Mouse (Mus musculus) frontal cortex, adult 2 months (tissue): ENCODE results near the gene Gm11938. TPM values are rescaled to one million over a fixed set of nuclear protein-coding genes. Genes with fewer than 3 reads are reported as not detected.
"Not testable (repeated sequence)": the region's sequence is repeated elsewhere in the genome, so short reads cannot be mapped to it uniquely, and the experiment has no call there.

Experiments
- DNase-seq, 2 experiments: peaks; one replicate each; pipeline ENCODE4 v3.0.0; 2022; ENCODE audit warnings: low spot score in 1 of 2; ENCODE audit errors: extremely low spot score in 1 of 2
- polyA plus RNA-seq: library from polyadenylated mRNA; depleted of rRNA; stranded (reverse); fragments of >200 nt; gene quantifications from 2 replicates; pipeline ENCODE4 v1.2.3, GENCODE M21; 2012; rRNA removed

The Gm11938 gene
- not detected in 2 replicates for polyA plus RNA-seq

DNA sequence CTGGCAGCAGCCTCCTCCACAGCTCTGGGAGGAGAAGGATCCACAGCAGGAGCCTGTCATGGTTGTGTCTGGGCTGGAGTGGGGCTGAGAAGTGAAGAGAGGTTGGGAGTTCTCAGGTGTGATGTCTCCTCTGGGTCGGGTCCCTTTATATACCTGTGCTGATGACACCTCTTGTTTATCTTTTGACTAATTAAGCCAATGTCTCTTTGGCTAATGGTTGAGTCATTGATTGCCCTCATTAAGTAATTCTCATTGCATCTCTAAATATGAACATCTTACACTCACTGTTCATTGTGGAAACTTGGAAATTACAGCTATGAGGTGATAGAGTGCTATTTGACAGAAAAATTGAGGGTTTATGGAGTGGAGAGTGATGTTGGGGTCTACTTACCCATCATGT lies at the start of gene Gm11938:
Gene Gm11938, minus strand, starts transcription at position 101 of the 400 bp plus-strand sequence.
- not testable (repeated sequence) for DNase-seq

DNA sequence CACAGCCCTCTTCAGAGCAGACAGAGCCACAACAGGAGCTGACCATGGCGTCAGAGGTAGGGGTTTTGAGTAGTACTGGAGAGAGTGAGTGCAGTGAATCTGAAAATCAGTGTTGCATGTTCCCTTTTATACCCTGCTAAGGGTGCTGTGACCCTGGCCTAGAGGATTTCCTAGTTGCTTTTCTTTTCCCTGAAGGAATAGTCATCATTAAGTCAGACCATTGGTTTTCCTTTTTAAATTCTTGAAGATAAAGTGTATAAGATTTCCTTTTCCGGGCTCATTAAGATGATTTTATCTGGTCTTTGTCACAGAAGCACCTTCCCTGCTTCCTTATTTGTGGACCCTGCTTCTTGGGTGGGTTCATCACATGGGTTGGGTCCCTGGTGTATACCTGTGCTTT lies 47.0 kb upstream of the Gm11938 start, which contains the start of gene Gm11555:
Gene Gm11555, minus strand, starts transcription at position 101 of the 400 bp plus-strand sequence.
- no peak for DNase-seq

DNA sequence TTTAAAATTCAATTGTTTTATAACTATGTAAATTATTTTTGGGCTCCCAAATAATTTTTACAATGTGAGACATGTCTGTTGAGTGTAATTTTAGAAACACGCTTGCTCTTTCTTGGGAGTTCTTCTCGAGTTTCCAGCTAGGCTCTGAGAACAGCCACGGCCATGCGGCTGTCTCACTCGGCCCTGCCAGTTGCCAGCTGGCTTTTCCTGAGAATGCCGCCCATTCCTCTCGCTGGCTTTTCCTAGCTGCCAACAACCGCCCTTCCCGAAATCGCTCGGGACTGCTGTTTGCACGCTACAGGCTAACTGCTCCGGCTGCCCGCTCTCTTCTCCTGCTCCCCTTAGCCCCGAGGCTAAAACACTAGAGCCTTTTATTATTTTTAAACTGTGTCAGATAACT lies 43.3 kb upstream of the Gm11938 start:
- DNase-seq: peak in 1 of 2 experiments; percentile 42

DNA sequence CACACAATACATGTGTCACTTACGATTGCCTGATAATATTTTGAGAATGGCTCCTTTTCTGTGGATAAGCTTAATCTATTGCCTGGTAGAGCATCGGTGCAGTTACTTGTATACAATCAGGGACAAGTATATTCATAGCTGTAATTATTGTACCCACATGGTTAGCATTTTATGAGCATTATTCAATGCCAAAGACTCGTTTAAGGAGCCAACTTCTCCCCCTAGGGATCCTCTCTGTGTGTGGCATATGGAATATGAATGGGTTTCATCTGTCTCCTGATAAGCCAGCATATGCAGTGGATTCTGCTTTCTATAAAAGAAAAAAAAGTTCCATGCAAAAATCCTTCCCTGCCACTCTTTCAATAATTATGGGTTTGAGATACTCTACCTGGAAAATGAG lies 41.2 kb upstream of the Gm11938 start:
- DNase-seq: no peak

DNA sequence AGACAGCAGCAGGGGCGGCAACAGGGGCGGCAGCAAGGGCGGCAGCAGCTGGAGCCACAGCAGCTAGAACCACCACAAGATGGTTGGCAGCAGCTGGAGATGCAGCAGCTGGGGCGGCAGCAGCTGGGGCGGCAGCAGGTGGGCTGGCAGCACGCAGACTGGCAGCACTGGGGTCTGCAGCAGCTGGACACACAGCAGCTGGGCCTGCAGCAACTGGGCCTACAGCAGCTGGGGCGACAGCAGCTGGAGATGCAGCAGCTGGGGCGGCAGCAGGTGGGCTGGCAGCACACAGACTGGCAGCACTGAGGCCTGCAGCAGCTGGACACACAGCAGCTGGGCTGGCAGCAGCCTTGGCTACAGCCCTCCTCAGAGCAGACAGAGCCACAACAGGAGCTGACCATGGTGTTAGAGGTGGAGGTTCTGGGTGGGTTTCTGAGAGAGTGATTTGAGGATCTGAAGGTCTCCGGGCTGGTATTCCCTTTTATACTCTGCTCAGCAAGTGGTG lies 40.6 kb upstream of the Gm11938 start, which contains the start of gene Krtap4-7:
Gene Krtap4-7, minus strand, starts transcription at position 455 of the 505 bp plus-strand sequence.
- DNase-seq: not testable (repeated sequence)

DNA sequence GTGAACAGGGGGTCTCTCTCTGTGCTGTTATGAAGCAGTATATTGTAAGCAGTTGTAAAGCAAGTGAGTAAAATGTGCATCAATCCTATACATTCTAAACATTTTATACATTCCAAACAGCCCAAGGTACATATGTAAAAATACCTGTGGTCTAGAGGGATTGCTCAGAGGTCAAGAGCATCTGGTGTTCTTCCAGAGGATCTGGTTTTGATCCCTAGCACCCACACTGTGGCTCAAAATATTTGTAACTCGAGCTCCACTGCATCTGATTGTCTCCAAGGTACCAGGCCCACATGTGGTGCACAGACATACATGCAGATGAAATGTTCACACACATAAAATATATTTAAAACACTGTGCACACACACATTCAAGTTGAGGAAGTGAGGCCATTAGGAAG lies 37.8 kb upstream of the Gm11938 start:
- no peak for DNase-seq

DNA sequence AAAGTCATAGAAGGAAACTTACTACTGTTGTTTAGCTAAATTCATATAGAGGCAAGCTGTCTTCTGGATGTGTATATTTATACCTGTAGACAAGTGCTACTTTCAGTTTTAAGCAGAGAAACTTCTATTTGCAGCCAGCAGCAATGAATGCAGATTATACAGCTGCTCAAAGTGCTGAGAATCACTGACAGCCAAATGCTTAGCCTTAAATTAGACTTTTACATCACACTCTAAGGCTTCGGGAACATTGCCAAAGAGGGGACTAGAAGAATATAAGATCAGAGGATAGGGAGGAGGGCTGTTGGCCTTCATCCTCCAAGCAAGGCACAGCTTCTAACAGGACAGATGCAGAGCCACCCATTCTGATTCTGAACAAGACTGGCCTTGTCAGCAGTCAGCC lies 34.0 kb upstream of the Gm11938 start:
- DNase-seq: peak; percentile 3 to 42

DNA sequence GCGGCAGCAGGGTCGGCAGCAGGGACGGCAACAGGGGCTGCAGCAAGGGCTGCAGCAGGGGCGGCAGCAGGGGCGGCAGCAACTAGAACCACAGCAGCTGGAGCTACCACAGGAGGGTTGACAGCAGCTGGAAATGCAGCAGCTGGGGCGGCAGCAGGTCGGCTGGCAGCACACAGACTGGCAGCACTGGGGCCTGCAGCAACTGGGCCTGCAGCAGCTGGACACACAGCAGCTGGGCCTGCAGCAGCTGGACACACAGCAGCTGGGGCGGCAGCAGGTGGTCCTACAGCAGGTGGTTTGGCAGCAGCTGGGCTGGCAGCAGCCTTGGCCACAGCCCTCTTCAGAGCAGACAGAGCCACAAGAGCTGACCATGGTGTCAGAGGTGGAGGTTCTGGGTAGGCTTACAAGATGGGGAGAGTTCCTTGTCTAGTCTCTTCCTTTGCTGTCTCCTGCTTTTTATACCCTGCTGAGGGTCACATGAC lies 31.6 kb upstream of the Gm11938 start, which contains the start of gene Krtap4-2:
Gene Krtap4-2, minus strand, starts transcription at position 432 of the 482 bp plus-strand sequence.
- no peak for DNase-seq

DNA sequence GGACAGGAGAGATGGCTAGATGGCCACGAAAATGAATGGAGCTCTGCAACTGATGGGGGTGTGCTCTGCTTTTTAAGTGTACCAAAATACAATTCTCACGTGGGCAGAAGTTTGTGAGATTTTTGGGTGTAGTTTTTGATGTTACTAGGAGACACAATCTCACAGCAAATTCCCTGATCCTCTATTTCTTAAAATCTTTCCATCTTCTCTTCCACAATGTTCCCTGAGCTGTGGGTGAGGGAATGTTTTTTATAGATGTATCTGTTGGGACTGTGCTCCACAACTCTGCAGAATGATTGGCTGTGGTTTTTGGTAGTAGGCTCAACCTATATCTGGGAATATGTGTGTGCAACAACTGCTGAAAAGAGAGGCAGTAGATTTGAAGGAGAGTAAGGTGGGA lies 30.2 kb upstream of the Gm11938 start:
- peak; percentile 25 to 61 for DNase-seq

DNA sequence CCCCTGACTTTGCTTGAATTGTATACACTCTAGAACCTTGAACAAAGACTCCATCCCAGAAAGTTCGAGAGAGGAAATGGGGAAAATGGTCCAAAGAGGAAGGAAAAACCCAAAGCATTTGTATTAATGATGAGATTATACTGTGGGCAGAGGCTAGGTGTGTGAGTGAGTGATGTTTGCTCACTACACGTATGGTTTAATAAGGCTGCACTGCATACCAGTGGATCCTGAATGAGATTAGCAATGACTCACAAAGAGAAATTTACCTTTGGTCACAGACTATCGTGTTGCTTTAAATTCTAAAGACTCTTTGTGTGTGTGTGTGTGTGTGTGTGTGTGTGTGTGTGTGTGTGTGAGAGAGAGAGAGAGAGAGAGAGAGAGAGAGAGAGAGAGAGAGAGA lies 27.8 kb upstream of the Gm11938 start:
- DNase-seq: no peak

DNA sequence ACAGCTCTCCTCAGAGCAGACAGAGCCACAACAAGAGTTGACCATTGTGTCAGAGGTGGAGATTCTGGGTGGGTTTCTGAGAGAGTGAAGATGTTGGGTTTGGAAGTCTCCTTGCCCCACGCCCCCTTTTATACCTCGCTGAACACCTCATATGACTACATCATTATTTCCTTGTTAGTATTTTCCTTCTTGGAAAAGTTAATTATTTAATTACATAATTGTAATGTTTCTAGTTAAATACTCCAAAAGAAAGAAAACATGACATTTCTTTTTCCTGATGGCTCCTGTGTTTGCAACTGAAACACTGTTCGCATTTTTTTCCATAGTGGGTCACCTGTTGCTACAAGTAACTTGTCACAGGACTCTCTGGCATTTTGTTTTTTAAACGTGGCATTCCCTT lies 25.0 kb upstream of the Gm11938 start, which contains the start of gene Krtap4-1:
Gene Krtap4-1, minus strand, starts transcription at position 101 of the 400 bp plus-strand sequence.
- no peak for DNase-seq

DNA sequence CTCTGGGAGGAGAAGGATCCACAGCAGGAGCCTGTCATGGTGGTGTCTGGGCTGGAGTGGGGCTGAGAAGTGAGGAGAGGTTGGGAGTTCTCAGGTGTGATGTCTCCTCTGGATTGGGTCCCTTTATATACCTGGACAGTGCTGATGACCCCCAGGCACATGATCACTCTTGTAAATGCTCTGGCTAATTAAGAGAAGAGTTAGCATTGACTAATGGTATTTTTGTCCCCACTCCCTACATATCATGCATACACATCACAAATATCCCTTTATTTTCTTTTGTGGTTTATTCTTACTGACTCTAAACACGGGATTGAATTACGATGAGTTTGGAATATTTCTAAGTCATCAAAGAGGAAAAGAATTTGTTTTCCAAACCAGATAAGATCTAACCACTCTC lies 17.2 kb upstream of the Gm11938 start, which contains the start of gene Gm11562:
Gene Gm11562, minus strand, starts transcription at position 101 of the 400 bp plus-strand sequence.
- no peak for DNase-seq

DNA sequence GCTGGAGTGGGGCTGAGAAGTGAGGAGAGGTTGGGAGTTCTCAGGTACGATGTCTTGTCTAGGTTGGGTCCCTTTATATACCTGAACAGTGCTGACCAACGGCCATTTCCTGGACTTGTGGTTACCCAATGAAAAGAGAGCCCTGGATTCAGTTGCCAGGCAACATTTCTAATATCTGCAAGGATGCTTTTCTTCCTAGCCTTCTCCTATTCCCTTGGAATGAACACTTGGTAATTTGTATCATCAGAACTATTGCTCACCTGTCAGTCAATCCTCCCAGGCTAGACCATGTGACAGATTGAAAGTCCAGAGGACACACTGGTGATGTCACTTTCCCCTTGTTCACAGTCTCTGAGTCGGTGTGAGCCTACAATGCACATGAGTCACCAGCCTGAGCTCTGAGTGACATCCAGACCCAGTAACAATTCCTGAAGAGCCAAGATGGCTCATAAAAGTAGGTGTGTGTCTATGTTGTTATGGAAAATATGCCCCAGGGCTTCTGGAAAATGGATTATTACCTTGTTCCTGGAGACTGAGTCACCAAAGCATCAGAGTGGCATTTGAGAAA lies 11.8 kb upstream of the Gm11938 start, which contains the start of gene Krtap2-4:
Gene Krtap2-4, minus strand, starts transcription at position 51 of the 568 bp plus-strand sequence.
- no peak for DNase-seq

DNA sequence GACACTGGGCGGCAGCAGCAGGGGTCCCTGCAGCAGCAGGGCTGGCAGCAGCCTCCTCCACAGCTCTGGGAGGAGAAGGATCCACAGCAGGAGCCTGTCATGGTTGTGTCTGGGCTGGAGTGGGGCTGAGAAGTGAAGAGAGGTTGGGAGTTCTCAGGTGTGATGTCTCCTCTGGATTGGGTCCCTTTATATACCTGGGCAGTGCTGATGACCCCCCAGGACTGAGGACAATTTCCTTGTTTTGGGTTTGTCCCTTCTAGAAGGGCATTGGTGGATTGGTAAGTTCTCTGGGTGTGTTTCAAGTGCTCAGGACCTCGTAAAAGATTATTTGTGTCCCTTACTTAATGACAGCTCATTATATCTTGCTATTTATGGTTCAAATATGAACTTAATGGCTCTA lies 7.0 kb upstream of the Gm11938 start, which contains the start of gene Gm11937:
Gene Gm11937, minus strand, starts transcription at position 101 of the 400 bp plus-strand sequence.
- DNase-seq: not testable (repeated sequence)

DNA sequence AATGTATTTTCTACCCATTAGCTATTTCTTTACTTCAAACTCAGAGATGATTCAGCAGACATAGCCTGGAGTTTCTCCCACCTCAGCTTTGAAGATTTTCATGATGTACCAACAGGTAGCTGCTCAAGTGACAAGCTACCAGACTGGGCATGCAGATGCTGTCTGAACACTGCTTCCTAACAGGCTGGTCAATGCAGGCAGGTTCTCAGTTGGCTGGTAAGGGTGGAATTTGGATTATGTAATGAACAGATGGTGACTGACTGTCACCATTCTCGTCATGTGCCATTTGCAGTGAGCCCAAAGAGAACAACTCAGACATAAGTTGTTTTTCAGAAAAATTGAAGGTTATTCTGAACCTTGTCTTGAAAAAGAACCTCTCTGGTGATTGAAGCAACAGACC lies 6.0 kb upstream of the Gm11938 start:
- DNase-seq: peak; percentile 46 to 61

DNA sequence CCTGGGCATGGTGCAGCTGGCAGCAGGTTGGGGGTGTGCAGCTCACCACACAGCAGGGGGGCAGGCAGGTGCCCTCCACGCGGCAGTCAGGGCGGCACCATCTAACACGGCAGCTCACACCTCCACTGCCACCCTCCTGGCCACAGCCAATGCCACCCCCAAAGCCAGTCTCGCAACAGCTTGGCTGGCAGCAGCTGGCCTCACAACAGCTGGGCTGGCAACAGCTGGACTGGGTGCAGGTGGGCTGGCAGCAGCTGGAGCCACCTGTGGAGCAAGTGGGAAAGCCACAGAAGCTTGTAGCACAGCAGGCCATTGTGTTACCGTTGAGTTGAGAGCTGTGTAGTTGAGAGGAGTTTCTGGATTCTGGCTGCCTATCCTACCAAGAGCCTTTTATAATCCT lies 5.4 kb downstream of the Gm11938 start, which contains the start of gene Krtap9-3:
Gene Krtap9-3, minus strand, starts transcription at position 364 of the 400 bp plus-strand sequence.
- not testable (repeated sequence) for DNase-seq

DNA sequence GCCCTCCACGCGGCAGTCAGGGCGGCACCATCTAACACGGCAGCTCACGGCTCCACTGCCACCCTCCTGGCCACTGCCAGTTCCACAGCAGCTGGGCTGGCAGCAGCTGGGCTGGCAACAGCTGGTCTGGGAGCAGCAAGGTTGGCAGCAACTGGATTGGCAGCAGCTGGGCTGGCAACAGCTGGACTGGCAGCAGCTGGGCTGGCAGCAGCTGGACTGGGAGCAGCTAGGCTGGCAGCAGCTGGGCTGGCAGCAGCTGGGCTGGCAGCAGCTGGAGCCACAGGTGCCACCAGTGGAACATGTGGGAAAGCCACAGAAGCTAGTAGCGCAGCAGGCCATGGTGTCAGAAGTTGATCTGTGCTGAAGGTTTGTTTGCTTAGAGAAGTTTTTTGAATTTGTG lies 12.1 kb downstream of the Gm11938 start, which contains the start of gene Krtap1-3:
Gene Krtap1-3, minus strand, starts transcription at position 359 of the 400 bp plus-strand sequence.
- no peak for DNase-seq

DNA sequence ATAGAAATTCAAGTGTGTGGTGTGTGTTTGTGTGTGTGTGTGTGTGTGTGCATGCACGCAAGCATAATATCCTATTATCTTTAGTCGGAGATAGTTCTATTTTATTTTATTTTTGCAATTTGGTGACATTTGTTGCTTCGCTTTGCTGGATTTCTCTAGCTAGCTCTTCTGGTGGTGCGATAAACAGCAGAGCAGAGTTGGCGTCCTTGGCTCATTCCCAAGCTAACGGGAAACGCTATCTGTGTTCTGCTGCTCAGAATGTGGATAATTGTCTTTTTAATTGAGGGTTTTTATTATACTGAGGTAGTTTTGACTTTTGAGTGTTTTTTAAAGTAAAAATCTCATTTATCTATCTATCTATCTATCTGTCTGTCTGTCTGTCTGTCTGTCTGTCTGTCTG lies 18.0 kb downstream of the Gm11938 start:
- DNase-seq: peak in 1 of 2 experiments; percentile 42

DNA sequence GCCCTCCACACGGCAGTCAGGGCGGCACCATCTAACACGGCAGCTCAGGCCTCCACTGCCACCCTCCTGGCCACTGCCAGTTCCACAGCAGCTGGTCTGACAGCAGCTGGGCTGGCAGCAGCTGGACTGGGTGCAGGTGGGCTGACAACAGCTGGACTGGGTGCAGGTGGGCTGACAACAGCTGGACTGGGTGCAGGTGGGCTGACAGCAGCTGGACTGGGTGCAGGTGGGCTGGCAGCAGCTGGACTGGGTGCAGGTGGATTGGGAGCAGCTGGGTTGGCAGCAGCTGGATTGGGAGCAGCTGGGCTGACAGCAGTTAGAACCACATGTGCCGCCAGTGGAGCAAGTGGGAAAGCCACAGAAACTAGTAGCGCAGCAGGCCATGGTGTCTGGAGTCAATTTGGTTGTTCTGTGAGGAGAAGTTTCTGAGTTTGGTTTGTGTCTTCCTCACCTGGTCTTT lies 19.8 kb downstream of the Gm11938 start, which contains the start of gene Krtap1-4:
Gene Krtap1-4, minus strand, starts transcription at position 410 of the 460 bp plus-strand sequence.
- no peak for DNase-seq

DNA sequence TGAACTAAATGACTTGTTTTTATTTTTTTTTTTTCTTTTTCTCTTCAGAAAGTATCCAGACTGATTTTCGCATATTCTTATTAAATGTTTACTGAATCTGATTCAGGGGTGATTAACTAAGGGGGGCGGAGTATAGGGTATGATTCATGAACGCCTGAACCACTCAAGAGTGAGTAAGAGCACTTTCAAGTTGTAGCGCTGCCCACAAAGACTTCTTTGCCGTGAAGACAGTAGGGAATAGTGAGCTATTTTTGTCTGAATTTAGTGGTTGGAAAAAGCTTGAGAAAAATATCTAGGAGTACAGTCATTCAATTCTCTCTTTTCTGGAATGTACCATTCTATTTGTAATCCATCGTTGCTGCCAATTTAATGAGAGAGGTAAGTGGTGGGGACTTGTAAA lies 21.5 kb downstream of the Gm11938 start:
- DNase-seq: peak in 1 of 2 experiments; percentile 51

DNA sequence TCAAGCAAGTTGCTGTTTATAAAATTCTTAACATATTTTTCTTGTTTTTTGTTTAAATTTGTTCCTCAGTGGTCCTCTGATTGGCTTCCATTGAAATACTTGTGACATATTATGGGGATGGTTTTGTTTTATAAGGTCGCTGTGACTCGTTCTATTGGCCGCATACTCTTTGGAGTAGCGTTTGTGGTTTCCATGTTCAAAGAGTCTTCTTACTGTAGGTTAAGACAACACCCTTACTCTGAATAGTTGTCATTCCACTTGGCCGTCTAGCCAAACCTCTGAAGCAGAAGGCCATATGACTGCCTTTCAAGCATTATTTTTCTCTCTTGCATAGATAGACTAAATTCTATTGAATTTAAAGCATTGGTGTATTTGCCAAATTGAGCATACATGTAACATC lies 22.1 kb downstream of the Gm11938 start:
- DNase-seq: no peak
